In genomic region chr5:9801707-9802106, GRCm38 (mm10) we compare ENCODE assay signal across 26 mouse cellular contexts.
A peak's percentile ranks its signal among the peaks of the same experiment; 100 is the strongest.
DNase-seq lines count a peak whose midpoint lies in the region; ATAC-seq and TF ChIP-seq lines count a peak whose summit lies in the region.
"Had no signal": no experiment of that assay in that cellular context is flagged by ENCODE, and none has a peak within 500 bp of the region (broad histone marks: within the 10 kb centered on the region; RNA-seq: fewer than 3 reads in every experiment).

No protein-coding gene starts in this region.

- H3K4me2 ChIP-seq in heart, embryonic 11.5 days: no peak overlapping the region
- H3K4me2 ChIP-seq in kidney, embryonic 14.5 days (replicated peaks; ENCODE audit: low read depth, low read length): no peak overlapping the region
- H3K4me2 ChIP-seq: embryonic facial prominence, embryonic 12.5 days; forebrain, embryonic 12.5 days; hindbrain, embryonic 14.5 days; limb, embryonic 15.5 days; lung, embryonic 14.5 days; midbrain, embryonic 15.5 days had no signal

- no peaks in the 10 kb centered on the region for H3K36me3 ChIP-seq in heart, embryonic 11.5 days (ENCODE audit: control insufficient read depth, insufficient read depth, low read length)
- H3K36me3 ChIP-seq in kidney, adult 2 months (ENCODE audit: control insufficient read depth, insufficient read depth, low read length): no peaks in the 10 kb centered on the region
- no peaks in the 10 kb centered on the region for H3K36me3 ChIP-seq in kidney, embryonic 14.5 days (ENCODE audit: control insufficient read depth, insufficient read depth, low read length)
- H3K36me3 ChIP-seq: embryonic facial prominence, embryonic 12.5 days; forebrain, embryonic 12.5 days; limb, embryonic 15.5 days; midbrain, embryonic 15.5 days had no signal

- no peak for TF ChIP-seq CTCF in kidney, adult 2 months (conservative IDR thresholded peaks at IDR 0.05; ENCODE audit: insufficient read depth, insufficient read length, low read depth, low read length)
- no peak for TF ChIP-seq CTCF in brain, embryonic 14.5 days (IDR thresholded peaks at IDR 0.05; ENCODE audit: borderline replicate concordance, extremely low read depth, insufficient read depth, insufficient read length)

- TF ChIP-seq POLR2A in kidney, adult 2 months (IDR thresholded peaks at IDR 0.05; ENCODE audit: low read depth, low read length): no peak
- TF ChIP-seq POLR2A in brain, embryonic 14.5 days (IDR thresholded peaks at IDR 0.05; ENCODE audit: borderline replicate concordance, extremely low read depth, insufficient read depth, insufficient read length, poor library complexity, severe bottlenecking): no peak

- DNase-seq in heart, adult 18-20 months: peak; percentile 5 to 10
- peak; percentile 78 for DNase-seq in kidney, adult 2 months
- peak; percentile 18 for DNase-seq in brain, embryonic 14.5 days (ENCODE audit: low read depth)
- DNase-seq in kidney, postnatal 25 days: peak; percentile 40 to 66
- DNase-seq in frontal cortex, adult 2 months (ENCODE audit: extremely low spot score in 1 of 2, low spot score in 1 of 2): no peak
- DNase-seq in thymus, postnatal 25 days: no peak
- DNase-seq: adrenal gland, adult 2 months; cerebellum, adult 11-12 months; cerebellum, postnatal 10 days; gastrocnemius, postnatal 36 days; heart, postnatal 14 days; left cerebral cortex, postnatal 4 days; lung, embryonic 14.5 days; lung, postnatal 36 days; thymus, adult 2 months had no signal

- no peak overlapping the region for H3K9ac ChIP-seq in heart, embryonic 11.5 days (ENCODE audit: low read depth, low read length)
- H3K9ac ChIP-seq in kidney, embryonic 14.5 days (ENCODE audit: low read depth, low read length): no peak overlapping the region
- H3K9ac ChIP-seq: embryonic facial prominence, embryonic 12.5 days; forebrain, embryonic 12.5 days; hindbrain, embryonic 14.5 days; limb, embryonic 15.5 days; liver, embryonic 14.5 days; lung, embryonic 14.5 days; midbrain, embryonic 15.5 days had no signal

- H3K4me3 ChIP-seq in heart, embryonic 11.5 days (ENCODE audit: low read depth, low read length): no peak overlapping the region
- no peak overlapping the region for H3K4me3 ChIP-seq in kidney, adult 2 months (ENCODE audit: insufficient read depth, low read depth, low read length)
- H3K4me3 ChIP-seq in kidney, embryonic 14.5 days (ENCODE audit: low read length): no peak overlapping the region
- H3K4me3 ChIP-seq: embryonic facial prominence, embryonic 12.5 days; forebrain, embryonic 12.5 days; limb, embryonic 15.5 days; megakaryocyte, embryonic 14.5 days; midbrain, embryonic 15.5 days; myocyte had no signal

- no peaks in the 10 kb centered on the region for H3K9me3 ChIP-seq in heart, embryonic 11.5 days (replicated peaks; ENCODE audit: control insufficient read depth, low read length)
- H3K9me3 ChIP-seq in kidney, embryonic 14.5 days (ENCODE audit: control insufficient read depth, low read length): no peaks in the 10 kb centered on the region; the same call in 1 of the 2 replicates
- H3K9me3 ChIP-seq: embryonic facial prominence, embryonic 12.5 days; forebrain, embryonic 12.5 days; limb, embryonic 15.5 days; midbrain, embryonic 15.5 days had no signal

- ATAC-seq in heart, embryonic 11.5 days (replicated peaks; ENCODE audit: insufficient number of reproducible peaks, low FRiP score, low TSS enrichment): no peak
- no peak for ATAC-seq in kidney, embryonic 14.5 days (ENCODE audit: low FRiP score, low TSS enrichment)
- ATAC-seq: midbrain, embryonic 15.5 days had no signal

- no peaks in the 10 kb centered on the region for H3K4me1 ChIP-seq in heart, embryonic 11.5 days (ENCODE audit: control insufficient read depth, insufficient read depth, low read length)
- H3K4me1 ChIP-seq in kidney, adult 2 months (ENCODE audit: control insufficient read depth, insufficient read depth, low read length): no peaks in the 10 kb centered on the region
- H3K4me1 ChIP-seq in kidney, embryonic 14.5 days (ENCODE audit: control insufficient read depth, insufficient read depth, low read length): no peaks in the 10 kb centered on the region
- H3K4me1 ChIP-seq: embryonic facial prominence, embryonic 12.5 days; forebrain, embryonic 12.5 days; limb, embryonic 15.5 days; megakaryocyte, embryonic 14.5 days; midbrain, embryonic 15.5 days had no signal

- H3K27me3 ChIP-seq in heart, embryonic 11.5 days (ENCODE audit: control insufficient read depth, insufficient read depth, low read length): no peaks in the 10 kb centered on the region
- no peaks in the 10 kb centered on the region for H3K27me3 ChIP-seq in kidney, adult 2 months (replicated peaks; ENCODE audit: control insufficient read depth, insufficient read depth, low read length)
- H3K27me3 ChIP-seq in kidney, embryonic 14.5 days (ENCODE audit: control insufficient read depth, insufficient read depth, low read length): no peaks in the 10 kb centered on the region
- H3K27me3 ChIP-seq: embryonic facial prominence, embryonic 12.5 days; forebrain, embryonic 12.5 days; limb, embryonic 15.5 days; megakaryocyte, embryonic 14.5 days; midbrain, embryonic 15.5 days had no signal

- H3K27ac ChIP-seq in heart, embryonic 11.5 days (ENCODE audit: low read depth, low read length): no peak overlapping the region
- H3K27ac ChIP-seq in kidney, adult 2 months (ENCODE audit: insufficient read depth, low read depth, low read length): peak overlapping the region; percentile 38; the same call in 1 of the 2 replicates
- no peak overlapping the region for H3K27ac ChIP-seq in kidney, embryonic 14.5 days (ENCODE audit: low read depth, low read length)
- H3K27ac ChIP-seq: embryonic facial prominence, embryonic 12.5 days; forebrain, embryonic 12.5 days; hindbrain, embryonic 14.5 days; limb, embryonic 15.5 days; liver, embryonic 14.5 days; midbrain, embryonic 15.5 days; stomach, postnatal 0 days had no signal

Comparison
In these comparisons a context has a peak if more than half of its experiments do, and no peak if none do; other contexts are left out.
1. DNase-seq: peak in heart, adult 18-20 months (2 of 2), kidney, adult 2 months (single experiment), brain, embryonic 14.5 days (single experiment) and kidney, postnatal 25 days (2 of 2); none in frontal cortex, adult 2 months (0 of 2) and thymus, postnatal 25 days (single experiment).